Mouse (Mus musculus): ENCODE measurements around the gene Ddt.

DNA sequence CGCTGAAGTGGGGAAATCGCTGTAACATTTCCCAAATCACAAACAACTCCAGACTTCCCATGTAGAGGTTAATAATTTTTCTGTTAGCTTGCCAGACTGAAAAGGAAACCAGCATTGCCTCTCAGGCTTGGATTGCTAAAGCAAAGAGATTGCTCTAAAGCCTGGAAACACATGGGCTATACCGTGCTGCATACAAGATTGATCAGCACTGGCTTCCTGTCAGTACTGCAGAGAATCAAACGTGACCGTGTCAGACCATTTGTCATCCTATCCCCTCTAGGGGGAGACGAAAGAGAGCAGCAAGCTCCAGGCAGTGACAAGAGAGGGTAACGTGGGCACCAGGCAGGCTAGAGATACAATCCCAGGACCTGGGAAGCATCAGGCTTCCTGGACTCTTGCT is 17.6 kb upstream of the Ddt start:
- TF ChIP-seq CTCF (IDR thresholded peaks at IDR 0.05; ENCODE audit: low read depth) (peak; percentile 28; the same call in 1 of the 2 replicates), EP300 (IDR thresholded peaks at IDR 0.05; ENCODE audit: low read depth) (no peak)

Data from liver, embryonic 14.5 days (tissue).